Mouse (Mus musculus) adrenal gland, adult (tissue): Measurements from ENCODE around the gene H2afz.
"Not testable (repeated sequence)": the region's sequence is repeated elsewhere in the genome, so short reads cannot be mapped to it uniquely, and the experiment has no call there.

Experiments
- DNase-seq, 2 experiments: peaks; one replicate each; pipeline ENCODE4 v3.0.0; 2022 to 2023; ENCODE audit warnings: low spot score in 1 of 2; ENCODE audit not compliant: inconsistent age in 2 of 2

H2afz gene

GRCm38 (mm10) chr3:137914567-137914966 lies 50.3 kb downstream of the H2afz start:
- DNase-seq = not testable (repeated sequence)
